Mouse (Mus musculus) E14TG2a.4 (cell line): ENCODE measurements at regions not wholly inside any gene's neighbourhood (a gene's known extent, or its start where the extent isn't known, plus 50 kb on each side); places are given as distances from the start of the nearest gene placed in this dataset.

Experiments used
- H3K27me3 ChIP-seq: 2 replicates; pipeline ENCODE4 v1.6.1; 2014; ENCODE audit warnings: low read length, control low read depth; ENCODE audit not compliant: insufficient read depth
- H3K36me3 ChIP-seq: 2 replicates; pipeline ENCODE4 v1.6.1; 2014; ENCODE audit warnings: low read length, control low read depth; ENCODE audit not compliant: insufficient read depth
- H3K4me1 ChIP-seq: replicated peaks from 2 replicates; pipeline ENCODE4 v1.6.1; 2014; ENCODE audit warnings: low read depth, low read length, control low read depth
- H3K4me3 ChIP-seq: replicated peaks from 2 replicates; pipeline ENCODE4 v1.5.1; 2014; ENCODE audit warnings: mild to moderate bottlenecking, low read length
- H3K9me3 ChIP-seq: 2 replicates; pipeline ENCODE4 v1.6.1; 2014; ENCODE audit warnings: low read length, control low read depth
- CTCF ChIP-seq: conservative IDR thresholded peaks from 2 replicates; pipeline ENCODE4 v1.5.1; 2014; ENCODE audit warnings: low read length
- NANOG ChIP-seq: IDR thresholded peaks from 2 replicates; pipeline ENCODE4 v1.6.1; 2014; ENCODE audit warnings: borderline replicate concordance, low read length, mixed read lengths
- POU5F1 ChIP-seq: IDR thresholded peaks from 2 replicates; pipeline ENCODE4 v1.6.1; 2014; ENCODE audit warnings: low read length, borderline replicate concordance

GRCm38 (mm10) chrX:142456022-142456421, 65.7 kb upstream of the Acsl4 start:
- H3K27me3 ChIP-seq = no peaks in the 10 kb centered on the region
- H3K4me1 ChIP-seq = no peaks in the 10 kb centered on the region
- TF ChIP-seq POU5F1 (no peak), NANOG (no peak), CTCF (no peak)
- no peaks in the 10 kb centered on the region for H3K9me3 ChIP-seq
- H3K36me3 ChIP-seq = no peaks in the 10 kb centered on the region
- no peak overlapping the region for H3K4me3 ChIP-seq

GRCm38 (mm10) chrX:142464174-142464573, 73.8 kb upstream of the Acsl4 start:
- TF ChIP-seq POU5F1 = no peak
- H3K36me3 ChIP-seq = no peaks in the 10 kb centered on the region
- no peak overlapping the region for H3K4me3 ChIP-seq

GRCm38 (mm10) chrX:142464756-142465155, 74.4 kb upstream of the Acsl4 start:
- H3K4me3 ChIP-seq = no peak overlapping the region
- TF ChIP-seq NANOG (no peak), CTCF (no peak), POU5F1 (no peak)
- H3K27me3 ChIP-seq = no peaks in the 10 kb centered on the region
- no peaks in the 10 kb centered on the region for H3K36me3 ChIP-seq
- no peaks in the 10 kb centered on the region for H3K9me3 ChIP-seq
- peaks cover 22% of the 10 kb centered on the region for H3K4me1 ChIP-seq

More at GRCm38 (mm10) chrX:142464174-142464573, 73.8 kb upstream of the Acsl4 start:
- peaks cover 18% of the 10 kb centered on the region for H3K4me1 ChIP-seq
- H3K27me3 ChIP-seq = no peaks in the 10 kb centered on the region
- no peaks in the 10 kb centered on the region for H3K9me3 ChIP-seq

GRCm38 (mm10) chrX:142467850-142468256, 77.5 kb upstream of the Acsl4 start:
- Histone ChIP-seq H3K36me3 (no peaks in the 10 kb centered on the region), H3K4me3 (no peak overlapping the region)
- TF ChIP-seq NANOG (peak; percentile 18; the same call in 1 of the 2 replicates), POU5F1 (no peak)

GRCm38 (mm10) chrX:142468388-142468787, 78.1 kb upstream of the Acsl4 start:
- H3K4me3 ChIP-seq = no peak overlapping the region
- no peaks in the 10 kb centered on the region for H3K27me3 ChIP-seq
- TF ChIP-seq POU5F1 = no peak
- TF ChIP-seq CTCF = no peak
- no peak for TF ChIP-seq NANOG
- H3K9me3 ChIP-seq = no peaks in the 10 kb centered on the region
- peaks cover 28% of the 10 kb centered on the region for H3K4me1 ChIP-seq
- H3K36me3 ChIP-seq = no peaks in the 10 kb centered on the region

More at GRCm38 (mm10) chrX:142467850-142468256, 77.5 kb upstream of the Acsl4 start:
- Histone ChIP-seq H3K9me3 (no peaks in the 10 kb centered on the region), H3K27me3 (no peaks in the 10 kb centered on the region), H3K4me1 (peaks cover 28% of the 10 kb centered on the region)

GRCm38 (mm10) chrX:142469048-142469634, 78.8 kb upstream of the Acsl4 start:
- Histone ChIP-seq H3K9me3 (no peaks in the 10 kb centered on the region), H3K4me1 (peaks cover 28% of the 10 kb centered on the region), H3K27me3 (no peaks in the 10 kb centered on the region), H3K4me3 (no peak overlapping the region), H3K36me3 (no peaks in the 10 kb centered on the region)
- TF ChIP-seq NANOG (no peak), CTCF (no peak), POU5F1 (no peak)

- TF ChIP-seq CTCF (no peak), NANOG (no peak), POU5F1 (no peak)
- Histone ChIP-seq H3K4me1 (peaks cover 28% of the 10 kb centered on the region), H3K4me3 (no peak overlapping the region), H3K9me3 (no peaks in the 10 kb centered on the region), H3K27me3 (no peaks in the 10 kb centered on the region), H3K36me3 (no peaks in the 10 kb centered on the region)
These were observed 79.7 kb upstream of the Acsl4 start for GRCm38 (mm10) chrX:142470083-142470482.

- no peak overlapping the region for H3K4me3 ChIP-seq
- H3K36me3 ChIP-seq = no peaks in the 10 kb centered on the region
- H3K9me3 ChIP-seq = no peaks in the 10 kb centered on the region
- H3K27me3 ChIP-seq = no peaks in the 10 kb centered on the region
- no peaks in the 10 kb centered on the region for H3K4me1 ChIP-seq
- TF ChIP-seq POU5F1 = no peak
- TF ChIP-seq CTCF = no peak
- TF ChIP-seq NANOG = no peak
These were observed 91.0 kb upstream of the Acsl4 start for GRCm38 (mm10) chrX:142481203-142481815.

GRCm38 (mm10) chrX:142488078-142488477, 97.7 kb upstream of the Acsl4 start:
- H3K4me1 ChIP-seq = peaks cover 9% of the 10 kb centered on the region; the same call in 1 of the 2 replicates
- no peaks in the 10 kb centered on the region for H3K27me3 ChIP-seq
- no peaks in the 10 kb centered on the region for H3K9me3 ChIP-seq
- no peak for TF ChIP-seq POU5F1
- no peak for TF ChIP-seq CTCF
- no peak for TF ChIP-seq NANOG
- no peak overlapping the region for H3K4me3 ChIP-seq
- H3K36me3 ChIP-seq = no peaks in the 10 kb centered on the region
